Mouse (Mus musculus) spleen, adult 12 weeks (tissue): ENCODE data around the gene Spp1.
"Not testable (repeated sequence)": the region's sequence is repeated elsewhere in the genome, so short reads cannot be mapped to it uniquely, and the experiment has no call there.

Experiments
- DNase-seq: peaks from one replicate; pipeline ENCODE4 v3.0.0; 2022; ENCODE audit warnings: low spot score

The Spp1 gene

DNA sequence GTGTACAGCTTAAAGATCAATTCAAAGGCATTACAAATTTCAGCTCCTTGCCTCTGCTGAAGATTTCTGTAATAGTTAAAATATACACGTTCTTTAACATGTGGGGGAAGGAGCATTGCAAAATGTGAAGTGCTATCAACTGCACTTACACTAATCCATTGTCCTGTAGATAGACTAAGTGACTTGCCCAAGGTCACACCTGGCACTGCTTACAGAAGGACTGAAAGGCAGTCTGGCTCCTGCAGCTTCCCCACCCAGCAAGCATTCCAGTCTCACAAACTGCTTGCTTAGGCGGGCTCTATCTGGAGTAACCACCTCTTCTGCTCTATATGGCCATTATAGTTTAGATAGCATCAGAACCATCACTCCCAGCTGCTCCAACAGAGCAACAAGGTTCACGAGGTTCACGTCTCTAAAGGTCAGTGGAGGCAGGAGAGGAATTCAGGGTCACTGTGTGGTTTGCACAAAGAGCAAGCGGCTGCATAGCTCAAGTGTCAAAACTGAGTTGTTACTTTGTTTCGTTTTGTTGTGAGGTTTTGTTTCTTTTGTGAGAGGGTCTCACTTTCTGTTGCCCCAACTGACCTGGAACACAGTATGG is 851 bp upstream of the Spp1 start:
- DNase-seq, result no peak

DNA sequence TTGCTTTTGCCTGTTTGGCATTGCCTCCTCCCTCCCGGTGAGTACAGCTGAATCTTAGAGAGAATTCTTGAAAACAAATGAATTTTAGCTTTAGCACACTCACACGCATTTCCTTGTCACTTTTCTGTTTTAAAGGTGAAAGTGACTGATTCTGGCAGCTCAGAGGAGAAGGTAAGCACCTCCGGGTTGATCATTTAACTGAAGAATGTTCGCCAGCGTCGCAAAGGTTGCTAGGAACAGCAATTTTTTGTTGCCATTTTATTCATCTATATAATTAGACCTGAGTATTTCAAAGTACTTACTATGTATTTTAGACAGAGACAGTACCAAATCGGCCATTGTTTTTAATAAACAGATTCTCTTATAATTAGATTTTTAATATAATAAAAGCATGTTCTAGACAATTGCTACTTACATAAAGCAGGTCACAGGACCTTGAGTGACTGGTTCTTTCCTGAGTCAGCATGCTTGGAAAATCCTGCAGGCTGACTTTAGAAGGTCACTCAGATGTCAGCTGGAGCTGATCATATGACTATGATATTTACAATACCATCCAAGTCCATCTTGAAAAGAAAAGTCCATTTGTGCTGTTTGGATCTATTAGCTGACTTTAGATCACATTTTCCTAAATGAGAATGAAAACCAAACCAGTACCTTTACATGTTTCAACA is 1.6 kb downstream of the Spp1 start:
- DNase-seq, result no peak

DNA sequence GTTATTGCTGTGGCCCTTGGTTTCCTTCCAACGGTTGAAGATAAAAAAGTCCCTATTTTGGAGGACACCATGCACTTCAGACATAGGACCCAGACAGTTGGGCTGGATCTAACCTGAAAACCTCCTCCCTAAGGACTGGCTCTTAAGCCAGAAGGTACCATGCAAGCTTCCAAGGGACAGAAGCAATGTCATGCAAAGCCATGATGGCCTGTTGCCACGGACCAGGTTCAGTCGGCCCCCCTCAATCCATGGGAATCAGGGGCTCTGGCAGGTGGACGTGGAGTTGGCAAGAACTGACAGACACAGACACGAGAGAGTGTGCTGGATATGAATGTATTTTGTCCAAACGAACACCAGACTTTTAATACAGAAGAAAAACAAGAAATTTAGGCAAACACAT is 7.5 kb downstream of the Spp1 start:
- no peak for DNase-seq

DNA sequence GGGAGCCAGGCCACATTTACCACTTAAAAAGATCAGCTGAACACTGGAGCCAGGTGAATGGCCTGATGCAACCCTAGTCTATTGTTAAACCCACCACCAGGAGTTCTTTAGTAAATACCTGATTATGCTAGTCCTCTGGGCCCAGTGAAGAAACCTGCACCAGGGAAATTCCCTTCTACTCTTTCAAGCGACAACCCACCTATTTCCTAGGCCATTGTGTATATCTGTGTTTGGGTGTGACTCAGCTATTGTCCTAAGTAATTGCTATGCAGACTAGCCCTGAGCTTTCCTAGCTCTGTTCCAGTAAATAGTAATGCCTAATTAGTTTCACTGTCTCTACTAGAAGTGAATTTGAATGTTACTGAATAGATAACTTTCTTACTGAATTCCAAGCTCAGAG is 7.9 kb downstream of the Spp1 start:
- DNase-seq, result no peak

DNA sequence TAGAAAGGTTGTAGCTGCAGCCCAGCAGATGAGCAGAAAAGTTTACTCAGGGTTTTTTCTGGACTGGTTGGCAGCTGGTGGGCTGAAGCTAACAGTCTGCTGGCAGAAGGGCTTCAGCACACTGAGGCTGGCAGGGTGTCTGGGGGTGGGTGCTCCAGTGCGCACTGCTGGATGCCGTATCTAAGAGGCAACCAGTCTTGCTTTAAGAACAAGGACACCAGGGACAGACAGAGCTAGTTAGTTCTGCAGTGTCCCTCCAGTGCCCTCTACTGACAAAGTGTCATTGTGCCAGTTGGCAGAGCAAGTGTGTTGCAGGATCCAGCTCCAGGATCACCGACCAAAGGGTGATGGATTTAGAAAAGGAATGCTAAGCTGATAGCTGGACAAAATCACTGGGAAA is 11.2 kb downstream of the Spp1 start:
- DNase-seq, result no peak

- not testable (repeated sequence) for DNase-seq
These were observed 13.4 kb downstream of the Spp1 start for GRCm38 (mm10) chr5:104448346-104448745.

- DNase-seq, result no peak
These were observed 14.6 kb downstream of the Spp1 start for GRCm38 (mm10) chr5:104449491-104449890.

DNA sequence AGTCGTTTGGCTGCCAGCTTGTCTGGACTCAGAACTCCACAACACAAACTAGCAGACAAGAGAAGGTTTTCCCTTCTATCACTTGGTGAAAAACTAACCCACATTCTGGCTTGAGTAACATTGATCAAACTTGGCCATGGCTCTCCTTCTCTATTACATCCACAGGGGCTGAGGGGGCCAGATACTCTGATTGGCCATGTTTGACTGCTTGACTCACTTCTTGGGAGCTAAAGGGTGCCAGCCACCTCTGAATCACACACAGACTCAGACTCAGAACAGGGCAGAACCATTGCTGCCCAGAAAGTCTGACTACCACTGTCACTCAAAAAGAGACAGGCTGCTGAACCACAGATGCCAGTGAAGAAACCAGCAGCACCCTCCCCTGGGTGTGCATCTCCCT is 18.2 kb downstream of the Spp1 start:
- DNase-seq, result no peak

DNA sequence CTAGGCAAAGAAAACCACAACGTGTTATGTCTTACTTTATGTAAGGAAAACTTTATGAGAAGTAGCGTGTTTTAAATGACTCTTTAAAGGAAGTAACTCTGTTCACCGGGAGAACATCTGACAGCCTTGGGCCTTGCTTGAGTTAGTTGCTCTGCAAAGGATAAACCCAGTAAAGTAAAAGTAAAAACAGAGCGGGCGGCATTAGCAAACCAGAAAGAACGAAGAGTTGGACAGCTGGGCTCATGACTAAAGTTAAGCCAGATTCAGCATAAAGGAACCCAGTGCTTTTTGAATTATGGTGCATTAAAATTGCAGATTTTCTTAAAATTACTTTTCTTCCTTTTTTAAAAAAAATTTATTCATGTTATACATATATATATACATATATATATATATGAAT is 19.6 kb downstream of the Spp1 start:
- no peak for DNase-seq

DNA sequence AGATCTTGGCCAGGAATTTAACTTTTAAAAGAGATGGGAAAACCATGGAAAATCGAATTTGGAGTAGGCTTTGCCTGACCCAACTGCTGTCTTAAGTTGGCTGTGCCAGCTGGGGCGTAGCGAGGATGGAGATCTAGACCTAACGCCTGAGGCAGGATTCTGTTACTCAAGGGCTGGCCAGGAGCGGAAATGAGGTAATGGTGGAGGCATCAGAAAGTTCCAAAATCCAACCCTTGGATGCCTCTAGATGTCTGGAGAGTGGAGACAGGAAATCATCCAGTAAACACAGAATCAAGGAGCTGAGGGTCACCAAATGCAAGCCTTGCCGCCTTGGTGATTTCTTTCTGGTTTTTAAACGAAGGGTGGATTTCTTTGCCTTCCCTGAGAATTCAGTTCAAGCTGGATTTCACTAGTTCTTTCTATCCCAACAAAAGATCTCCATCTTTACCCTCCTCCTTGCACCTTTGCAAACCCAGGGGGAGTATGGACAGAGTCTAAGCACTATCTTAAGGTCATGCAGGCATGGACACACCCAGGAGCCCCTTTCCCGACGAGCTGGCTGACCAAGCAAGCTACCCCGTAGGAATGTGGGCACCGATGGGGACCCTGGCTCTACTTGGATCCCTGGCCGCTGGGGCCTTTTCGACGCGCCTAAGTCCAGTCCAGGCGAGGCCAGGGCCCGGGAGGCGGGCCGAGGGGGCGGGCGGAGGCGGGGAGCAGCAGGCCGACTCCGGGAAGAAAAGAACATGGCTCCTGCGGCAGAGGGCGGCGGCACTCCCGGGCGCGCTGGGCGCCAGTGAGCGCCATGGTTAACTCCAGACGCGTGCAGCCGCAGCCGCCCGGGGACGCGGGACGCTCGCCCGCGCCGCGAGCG is 24.2 kb downstream of the Spp1 start, which contains the start of gene Pkd2:
Pkd2 (plus strand) TSS at position 619 of the 874 bp plus-strand sequence.
- DNase-seq, result no peak

- DNase-seq, result no peak
These were observed 25.0 kb downstream of the Spp1 start for GRCm38 (mm10) chr5:104459706-104460455.

GRCm38 (mm10) chr5:104460456-104460838 is 25.5 kb downstream of the Spp1 start:
- no peak for DNase-seq

- no peak for DNase-seq
These were observed 25.9 kb downstream of the Spp1 start for GRCm38 (mm10) chr5:104460856-104461255.

DNA sequence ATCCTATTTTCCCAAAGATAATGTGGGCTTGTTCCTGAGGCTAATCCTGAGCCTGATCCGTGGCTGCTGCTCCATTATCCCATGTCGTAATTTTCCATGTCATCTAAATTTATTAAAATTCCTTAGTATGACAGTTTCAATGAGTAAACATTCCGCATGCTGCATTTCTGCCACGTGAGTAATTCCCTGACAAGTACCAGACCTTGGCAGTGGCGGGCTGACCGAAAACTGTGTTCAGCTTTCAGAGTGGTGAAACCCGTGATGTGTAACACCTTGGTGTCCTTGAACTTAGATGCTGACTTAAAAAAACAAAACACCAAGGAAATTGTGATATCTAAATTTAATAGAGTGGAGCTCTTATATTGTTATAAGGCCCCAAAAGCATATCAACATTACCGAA is 30.4 kb downstream of the Spp1 start:
- DNase-seq, result no peak

- no peak for DNase-seq
These were observed 30.8 kb downstream of the Spp1 start for GRCm38 (mm10) chr5:104465731-104466130.

DNA sequence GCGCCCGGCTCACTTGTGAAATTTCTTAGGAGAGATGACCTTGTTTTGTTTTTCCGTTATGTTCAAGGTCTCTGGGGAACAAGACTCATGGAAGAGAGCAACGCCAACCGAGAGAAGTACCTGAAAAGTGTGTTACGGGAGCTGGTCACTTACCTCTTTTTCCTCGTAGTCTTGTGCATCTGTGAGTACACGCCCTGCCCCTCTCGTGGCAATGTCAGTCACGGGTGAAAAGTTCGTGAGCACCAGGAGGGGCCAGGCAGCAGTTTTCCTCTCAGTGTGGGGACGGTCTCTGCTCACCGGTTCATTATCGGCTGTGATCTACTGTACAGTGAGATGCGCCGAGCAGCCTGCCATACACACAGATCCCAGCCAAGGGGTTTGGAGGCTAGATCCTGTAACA is 31.9 kb downstream of the Spp1 start:
- no peak for DNase-seq

- DNase-seq, result no peak
These were observed 33.7 kb downstream of the Spp1 start for GRCm38 (mm10) chr5:104468586-104468985.

DNA sequence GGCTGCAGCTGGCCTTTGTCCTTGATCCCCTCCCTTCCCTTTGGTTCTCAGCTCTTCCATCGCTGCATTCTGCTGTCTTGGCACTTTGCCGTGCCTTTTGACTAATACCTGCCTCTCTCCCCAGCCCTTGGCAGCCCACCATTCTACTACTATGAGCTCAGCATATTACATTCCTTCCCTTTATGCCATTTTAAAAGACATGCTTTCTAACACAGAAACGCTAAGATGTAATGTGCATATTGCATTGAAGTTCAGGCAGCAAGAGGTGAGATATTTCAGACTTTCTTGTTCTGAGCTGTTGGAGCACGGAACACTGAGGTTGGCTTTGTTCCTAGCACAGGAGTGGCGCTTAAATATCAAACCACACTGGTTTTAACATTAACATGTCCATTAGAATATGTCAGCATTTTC is 36.1 kb downstream of the Spp1 start:
- no peak for DNase-seq

DNA sequence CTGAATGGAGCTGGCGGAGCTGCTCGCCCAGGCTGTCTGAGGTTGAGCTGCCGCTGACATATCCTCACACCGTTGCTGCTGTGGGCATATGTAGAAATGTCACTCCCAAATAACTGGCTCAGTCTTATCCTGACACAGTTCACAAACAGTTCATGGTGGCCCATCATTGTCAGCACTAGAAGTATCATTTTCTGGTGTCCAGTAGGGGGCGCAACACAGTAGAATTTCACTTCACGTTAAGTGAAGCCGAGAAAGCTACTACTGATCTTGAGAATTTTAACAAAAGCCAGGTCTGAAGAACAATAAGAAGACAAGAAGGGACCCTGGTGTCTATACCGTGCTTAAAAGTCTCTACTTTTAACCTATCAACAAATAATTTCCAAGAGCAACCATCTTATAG is 37.5 kb downstream of the Spp1 start:
- DNase-seq, result no peak

GRCm38 (mm10) chr5:104480367-104480766 is 45.4 kb downstream of the Spp1 start:
- no peak for DNase-seq

DNA sequence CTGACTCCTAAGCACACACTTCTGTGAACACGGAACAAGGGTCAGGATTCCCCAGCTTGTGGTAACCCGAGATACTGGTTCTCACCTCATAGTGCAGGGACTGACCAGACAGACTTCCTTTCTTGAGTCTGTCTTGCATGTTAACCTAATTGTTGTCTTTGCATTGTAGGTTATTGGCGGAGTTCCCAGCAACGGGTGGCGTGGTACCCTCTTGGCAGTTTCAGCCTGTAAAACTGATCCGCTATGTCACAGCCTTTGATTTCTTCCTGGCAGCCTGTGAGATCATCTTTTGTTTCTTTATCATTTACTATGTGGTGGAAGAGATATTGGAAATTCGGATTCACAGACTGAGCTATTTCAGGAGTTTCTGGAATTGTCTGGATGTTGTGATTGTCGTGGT is 47.9 kb downstream of the Spp1 start:
- no peak for DNase-seq
